Mouse (Mus musculus): ENCODE data around the gene Tjp1. TPM values are rescaled to one million over a fixed set of nuclear protein-coding genes. Genes with fewer than 3 reads are reported as not detected.

Tjp1 gene
- total and polyA plus RNA-seq, 2 experiments from 2014 or later, result 23.2 to 46.7 TPM

GRCm38 (mm10) chr7:65456031-65456430 is 71.5 kb downstream of the Tjp1 start:
- Histone ChIP-seq H3K36me3 (ENCODE audit: insufficient read depth, low read length) (no peaks in the 10 kb centered on the region), H3K9ac (replicated peaks; ENCODE audit: low read length, poor library complexity, severe bottlenecking) (no peak overlapping the region), H3K4me1 (ENCODE audit: insufficient read depth, low read length) (no peaks in the 10 kb centered on the region), H3K27me3 (ENCODE audit: insufficient read depth, low read length) (no peaks in the 10 kb centered on the region), H3K4me2 (ENCODE audit: low read depth, low read length, poor library complexity, severe bottlenecking) (no peak overlapping the region), H3K4me3 (ENCODE audit: low read depth, low read length) (no peak overlapping the region), H3K27ac (ENCODE audit: low read depth, low read length) (no peak overlapping the region), H3K9me3 (ENCODE audit: low read length) (no peaks in the 10 kb centered on the region)
- no peak for TF ChIP-seq CTCF (IDR thresholded peaks at IDR 0.05)
- ATAC-seq (ENCODE audit: low FRiP score) (no peak), DNase-seq (ENCODE audit: low spot score) (no peak)
- WGBS, result 69% methylated on average over 2 of the region's 2 CpGs

- H3K36me3 ChIP-seq (ENCODE audit: insufficient read depth, low read length), result no peaks in the 10 kb centered on the region
- ATAC-seq (ENCODE audit: low FRiP score) (no peak), DNase-seq (ENCODE audit: low spot score) (no peak)
- no peaks in the 10 kb centered on the region for H3K4me1 ChIP-seq (ENCODE audit: insufficient read depth, low read length)
- WGBS, result 88% methylated on average over 3 of the region's 3 CpGs
- no peak overlapping the region for H3K4me2 ChIP-seq (ENCODE audit: low read depth, low read length, poor library complexity, severe bottlenecking)
- H3K9ac ChIP-seq (replicated peaks; ENCODE audit: low read length, poor library complexity, severe bottlenecking), result no peak overlapping the region
- H3K9me3 ChIP-seq (ENCODE audit: low read length), result no peaks in the 10 kb centered on the region
- no peak overlapping the region for H3K27ac ChIP-seq (ENCODE audit: low read depth, low read length)
- H3K27me3 ChIP-seq (ENCODE audit: insufficient read depth, low read length), result no peaks in the 10 kb centered on the region
- no peak overlapping the region for H3K4me3 ChIP-seq (ENCODE audit: low read depth, low read length)
- no peak for TF ChIP-seq CTCF (IDR thresholded peaks at IDR 0.05)
These were observed 72.4 kb downstream of the Tjp1 start for GRCm38 (mm10) chr7:65455208-65455607.

- peak; percentile 47 for DNase-seq (ENCODE audit: low spot score)
- no peaks in the 10 kb centered on the region for H3K36me3 ChIP-seq (ENCODE audit: insufficient read depth, low read length)
- H3K9me3 ChIP-seq (ENCODE audit: low read length), result no peaks in the 10 kb centered on the region
- no peaks in the 10 kb centered on the region for H3K4me1 ChIP-seq (ENCODE audit: insufficient read depth, low read length)
- WGBS, result 20% methylated on average over 3 of the region's 3 CpGs
- no peak overlapping the region for H3K4me3 ChIP-seq (ENCODE audit: low read depth, low read length)
- ATAC-seq (ENCODE audit: low FRiP score), result no peak
- H3K27ac ChIP-seq (ENCODE audit: low read depth, low read length), result no peak overlapping the region
- H3K9ac ChIP-seq (replicated peaks; ENCODE audit: low read length, poor library complexity, severe bottlenecking), result no peak overlapping the region
- no peak overlapping the region for H3K4me2 ChIP-seq (ENCODE audit: low read depth, low read length, poor library complexity, severe bottlenecking)
- no peak for TF ChIP-seq CTCF (IDR thresholded peaks at IDR 0.05)
- H3K27me3 ChIP-seq (ENCODE audit: insufficient read depth, low read length), result no peaks in the 10 kb centered on the region
These were observed 73.3 kb downstream of the Tjp1 start for GRCm38 (mm10) chr7:65454269-65454668.

GRCm38 (mm10) chr7:65452246-65452645 is 75.3 kb downstream of the Tjp1 start:
- no peak overlapping the region for H3K4me2 ChIP-seq (ENCODE audit: low read depth, low read length, poor library complexity, severe bottlenecking)
- no peak for TF ChIP-seq CTCF (IDR thresholded peaks at IDR 0.05)
- no peaks in the 10 kb centered on the region for H3K36me3 ChIP-seq (ENCODE audit: insufficient read depth, low read length)
- H3K27me3 ChIP-seq (ENCODE audit: insufficient read depth, low read length), result no peaks in the 10 kb centered on the region
- H3K9me3 ChIP-seq (ENCODE audit: low read length), result no peaks in the 10 kb centered on the region
- whole genome bisulfite sequencing, result 87% methylated on average over 3 of the region's 3 CpGs
- no peak overlapping the region for H3K9ac ChIP-seq (replicated peaks; ENCODE audit: low read length, poor library complexity, severe bottlenecking)
- DNase-seq (ENCODE audit: low spot score), result no peak
- ATAC-seq (ENCODE audit: low FRiP score), result no peak
- H3K4me1 ChIP-seq (ENCODE audit: insufficient read depth, low read length), result no peaks in the 10 kb centered on the region
- H3K27ac ChIP-seq (ENCODE audit: low read depth, low read length), result no peak overlapping the region
- H3K4me3 ChIP-seq (ENCODE audit: low read depth, low read length), result no peak overlapping the region

GRCm38 (mm10) chr7:65450158-65450557 is 77.4 kb downstream of the Tjp1 start:
- no peaks in the 10 kb centered on the region for H3K27me3 ChIP-seq (ENCODE audit: insufficient read depth, low read length)
- H3K27ac ChIP-seq (ENCODE audit: low read depth, low read length), result no peak overlapping the region
- DNase-seq (ENCODE audit: low spot score) (peak; percentile 61), ATAC-seq (ENCODE audit: low FRiP score) (no peak)
- no peak overlapping the region for H3K9ac ChIP-seq (replicated peaks; ENCODE audit: low read length, poor library complexity, severe bottlenecking)
- TF ChIP-seq CTCF (IDR thresholded peaks at IDR 0.05), result no peak
- no peaks in the 10 kb centered on the region for H3K36me3 ChIP-seq (ENCODE audit: insufficient read depth, low read length)
- H3K4me3 ChIP-seq (ENCODE audit: low read depth, low read length), result no peak overlapping the region
- H3K4me1 ChIP-seq (ENCODE audit: insufficient read depth, low read length), result no peaks in the 10 kb centered on the region
- no peaks in the 10 kb centered on the region for H3K9me3 ChIP-seq (ENCODE audit: low read length)
- no peak overlapping the region for H3K4me2 ChIP-seq (ENCODE audit: low read depth, low read length, poor library complexity, severe bottlenecking)
- 8% methylated on average over 5 of the region's 5 CpGs for WGBS

- Histone ChIP-seq H3K9me3 (ENCODE audit: low read length) (no peaks in the 10 kb centered on the region), H3K27me3 (ENCODE audit: insufficient read depth, low read length) (no peaks in the 10 kb centered on the region), H3K4me1 (ENCODE audit: insufficient read depth, low read length) (no peaks in the 10 kb centered on the region), H3K4me2 (ENCODE audit: low read depth, low read length, poor library complexity, severe bottlenecking) (no peak overlapping the region), H3K4me3 (ENCODE audit: low read depth, low read length) (no peak overlapping the region), H3K27ac (ENCODE audit: low read depth, low read length) (no peak overlapping the region), H3K36me3 (ENCODE audit: insufficient read depth, low read length) (no peaks in the 10 kb centered on the region), H3K9ac (replicated peaks; ENCODE audit: low read length, poor library complexity, severe bottlenecking) (no peak overlapping the region)
- no peak for TF ChIP-seq CTCF (IDR thresholded peaks at IDR 0.05)
- 90% methylated on average over 4 of the region's 4 CpGs for WGBS
- no peak for DNase-seq (ENCODE audit: low spot score)
- ATAC-seq (ENCODE audit: low FRiP score), result no peak
These were observed 86.1 kb downstream of the Tjp1 start for GRCm38 (mm10) chr7:65441505-65441904.
